Mouse (Mus musculus): Measurements from ENCODE around the gene Ace.

- TF ChIP-seq CTCF (IDR thresholded peaks at IDR 0.05; ENCODE audit: low read depth) (no peak), EP300 (IDR thresholded peaks at IDR 0.05; ENCODE audit: low read depth) (no peak)
Measured at GRCm38 (mm10) chr11:106037418-106037751, 69.6 kb downstream of the Ace start.

All from heart, postnatal 0 days (tissue).